Mouse (Mus musculus) CH12.LX (cell line): ENCODE results near the gene Tfap4. TPM values are rescaled to one million over a fixed set of nuclear protein-coding genes. Genes with fewer than 3 reads are reported as not detected.

ENCODE experiments used
- DNase-seq: peaks from one replicate; pipeline ENCODE4 v3.0.0-alpha.2; 2013; ENCODE audit errors: extremely low read depth
- H3K27ac ChIP-seq: 2 replicates; pipeline ENCODE4 v1.5.1; 2012; ENCODE audit warnings: low read depth, mild to moderate bottlenecking, control low read depth, moderate library complexity; ENCODE audit not compliant: insufficient read depth
- H3K27me3 ChIP-seq: replicated peaks from 2 replicates; pipeline ENCODE3; 2012; ENCODE audit warnings: inconsistent platforms
- H3K36me3 ChIP-seq, 2 experiments: replicated peaks in 1 of 2; 2 replicates each; pipeline versions ENCODE3 to v1.6.1; 2012; ENCODE audit warnings: inconsistent platforms in 1 of 2, low read length in 1 of 2, mild to moderate bottlenecking in 1 of 2, mixed read lengths in 1 of 2, moderate library complexity in 1 of 2; ENCODE audit not compliant: control insufficient read depth in 1 of 2, insufficient read depth in 1 of 2
- H3K4me1 ChIP-seq, 2 experiments: 2 replicates each; pipeline ENCODE4 v1.6.1; 2012; ENCODE audit warnings: inconsistent platforms in 1 of 2, moderate library complexity in 1 of 2; ENCODE audit not compliant: insufficient read depth in 2 of 2, control insufficient read depth in 1 of 2
- H3K4me2 ChIP-seq: 2 replicates; pipeline ENCODE4 v1.6.1; 2012; ENCODE audit warnings: low read depth, mild to moderate bottlenecking, control low read depth; ENCODE audit not compliant: poor library complexity, insufficient read depth, severe bottlenecking
- H3K4me3 ChIP-seq, 3 experiments: fragments of 150-350 bp in 1 of 3; sonication (generic) in 1 of 3; replicated peaks in 1 of 3; 2 replicates each; pipeline versions ENCODE3 to v1.5.1; 2011 to 2012; ENCODE audit warnings: low read depth in 2 of 3, low read length in 2 of 3, mild to moderate bottlenecking in 2 of 3, moderate library complexity in 2 of 3, control low read depth in 1 of 3, improper control_type of control experiment in 1 of 3, inconsistent platforms in 1 of 3, mixed read lengths in 1 of 3; ENCODE audit not compliant: poor library complexity in 1 of 3
- H3K79me2 ChIP-seq: replicated peaks from 2 replicates; pipeline ENCODE4 v1.6.1; 2012; ENCODE audit warnings: mild to moderate bottlenecking, moderate library complexity; ENCODE audit not compliant: control insufficient read depth, poor library complexity, insufficient read depth, severe bottlenecking; ENCODE audit errors: extremely low read depth
- H3K9ac ChIP-seq: 2 replicates; pipeline ENCODE4 v1.6.1; 2012; ENCODE audit warnings: low read depth, mild to moderate bottlenecking, control low read depth, moderate library complexity; ENCODE audit not compliant: insufficient read depth
- H3K9me3 ChIP-seq: replicated peaks from 2 replicates; pipeline ENCODE3; 2012; ENCODE audit warnings: low read length, inconsistent platforms, mixed read lengths
- BHLHE40 ChIP-seq: IDR thresholded peaks from 2 replicates; pipeline ENCODE4 v1.6.1; 2011; ENCODE audit warnings: mild to moderate bottlenecking, low read depth, low read length, improper control_type of control experiment
- CHD1 ChIP-seq: IDR thresholded peaks from 2 replicates; pipeline ENCODE4 v1.6.1; 2012; ENCODE audit warnings: low read depth, low read length, improper control_type of control experiment, inconsistent platforms
- CHD2 ChIP-seq: IDR thresholded peaks from 2 replicates; pipeline ENCODE4 v1.6.1; 2011; ENCODE audit warnings: low read length, improper control_type of control experiment
- CTCF ChIP-seq, 2 experiments: IDR thresholded peaks in 1 of 2; conservative IDR thresholded peaks in 1 of 2; 2 replicates each; pipeline ENCODE4 v1.5.1; 2011 to 2012; ENCODE audit warnings: low read depth in 2 of 2, low read length in 2 of 2, improper control_type of control experiment in 1 of 2, inconsistent platforms in 1 of 2, mild to moderate bottlenecking in 1 of 2, moderate library complexity in 1 of 2
- E2F4 ChIP-seq: IDR thresholded peaks from 2 replicates; pipeline ENCODE4 v1.6.1; 2011; ENCODE audit warnings: low read depth, low read length, improper control_type of control experiment; ENCODE audit not compliant: insufficient replicate concordance
- ELF1 ChIP-seq: IDR thresholded peaks from 2 replicates; pipeline ENCODE4 v1.6.1; 2014; ENCODE audit warnings: low read depth, mild to moderate bottlenecking, inconsistent platforms, low read length, improper control_type of control experiment
- ETS1 ChIP-seq: conservative IDR thresholded peaks from 2 replicates; pipeline ENCODE4 v1.6.1; 2012; ENCODE audit warnings: low read depth, mild to moderate bottlenecking, inconsistent platforms, low read length, improper control_type of control experiment, moderate library complexity
- HCFC1 ChIP-seq: IDR thresholded peaks from 2 replicates; pipeline ENCODE4 v1.6.1; 2012; ENCODE audit warnings: low read depth, mild to moderate bottlenecking, inconsistent platforms, low read length, improper control_type of control experiment
- JUN ChIP-seq: IDR thresholded peaks from 2 replicates; pipeline ENCODE4 v1.6.1; 2011; ENCODE audit warnings: low read depth, mild to moderate bottlenecking, low read length, improper control_type of control experiment, moderate library complexity; ENCODE audit not compliant: insufficient read depth
- JUND ChIP-seq: conservative IDR thresholded peaks from 2 replicates; pipeline ENCODE4 v1.6.1; 2011; ENCODE audit warnings: low read depth, low read length, improper control_type of control experiment
- KAT2A ChIP-seq: IDR thresholded peaks from 2 replicates; pipeline ENCODE4 v1.6.1; 2012; ENCODE audit warnings: low read length, improper control_type of control experiment, inconsistent platforms; ENCODE audit not compliant: insufficient replicate concordance
- MAFK ChIP-seq: IDR thresholded peaks from 2 replicates; pipeline ENCODE4 v1.6.1; 2011; ENCODE audit warnings: low read length, improper control_type of control experiment; ENCODE audit not compliant: insufficient replicate concordance
- MAX ChIP-seq: IDR thresholded peaks from 2 replicates; pipeline ENCODE4 v1.6.1; 2011; ENCODE audit warnings: low read length, improper control_type of control experiment
- MAZ ChIP-seq: IDR thresholded peaks from 2 replicates; pipeline ENCODE4 v1.6.1; 2012; ENCODE audit warnings: low read depth, mild to moderate bottlenecking, inconsistent platforms, low read length, improper control_type of control experiment, moderate library complexity
- MEF2A ChIP-seq: IDR thresholded peaks from 2 replicates; pipeline ENCODE4 v1.6.1; 2014; ENCODE audit warnings: low read depth, mild to moderate bottlenecking, inconsistent platforms, low read length, improper control_type of control experiment, borderline replicate concordance
- MXI1 ChIP-seq: IDR thresholded peaks from 2 replicates; pipeline ENCODE4 v1.6.1; 2011; ENCODE audit warnings: mild to moderate bottlenecking, low read depth, low read length, improper control_type of control experiment
- NRF1 ChIP-seq: IDR thresholded peaks from 2 replicates; pipeline ENCODE4 v1.6.1; 2014; ENCODE audit warnings: low read depth, mild to moderate bottlenecking, inconsistent platforms, low read length, improper control_type of control experiment, moderate library complexity
- PAX5 ChIP-seq: IDR thresholded peaks from 2 replicates; pipeline ENCODE4 v1.6.1; 2012; ENCODE audit warnings: low read length, inconsistent platforms, mixed read lengths
- POLR2A ChIP-seq: IDR thresholded peaks from 2 replicates; pipeline ENCODE4 v1.6.1; 2011; ENCODE audit warnings: low read depth, mild to moderate bottlenecking, improper control_type of control experiment, low read length
- POLR2AphosphoS2 ChIP-seq: IDR thresholded peaks from 2 replicates; pipeline ENCODE4 v1.6.1; 2011; ENCODE audit warnings: low read depth, low read length, improper control_type of control experiment
- RAD21 ChIP-seq: IDR thresholded peaks from 2 replicates; pipeline ENCODE4 v1.6.1; 2011; ENCODE audit warnings: low read depth, mild to moderate bottlenecking, low read length, improper control_type of control experiment, moderate library complexity
- RCOR1 ChIP-seq: conservative IDR thresholded peaks from 2 replicates; pipeline ENCODE4 v1.6.1; 2012; ENCODE audit warnings: low read depth, mild to moderate bottlenecking, inconsistent platforms, low read length, improper control_type of control experiment
- SMC3 ChIP-seq: IDR thresholded peaks from 2 replicates; pipeline ENCODE4 v1.6.1; 2011; ENCODE audit warnings: low read depth, low read length, improper control_type of control experiment
- TBP ChIP-seq: conservative IDR thresholded peaks from 2 replicates; pipeline ENCODE4 v1.6.1; 2011; ENCODE audit warnings: low read depth, low read length, improper control_type of control experiment
- UBTF ChIP-seq: IDR thresholded peaks from 2 replicates; pipeline ENCODE4 v1.6.1; 2012; ENCODE audit warnings: low read depth, mild to moderate bottlenecking, inconsistent platforms, low read length, improper control_type of control experiment, moderate library complexity
- ZMIZ1 ChIP-seq: IDR thresholded peaks from 2 replicates; pipeline ENCODE4 v1.6.1; 2012; ENCODE audit warnings: low read depth, mild to moderate bottlenecking, inconsistent platforms, low read length, improper control_type of control experiment
- dilution Hi-C: fragments of 300-500 bp; cut with MboI; formaldehyde crosslinking; loops from 2 replicates; pipeline ENCODE4 v1.14.3; 2020; ENCODE audit warnings: low sequenced_read_pairs; ENCODE audit not compliant: extremely low pct_unique_long_range_greater_than_20kb, extremely low pct_ligation_motif_present
- in situ Hi-C: fragments of 300-500 bp; cut with MboI; formaldehyde crosslinking; loops from 3 replicates; pipeline ENCODE4 v1.14.3; 2019; ENCODE audit warnings: low sequenced_read_pairs, low pct_ligation_motif_present, low pct_unique_long_range_greater_than_20kb, mixed read lengths
- polyA plus RNA-seq: library from polyadenylated mRNA; unstranded; fragments of >175 nt; gene quantifications from 2 replicates; pipeline ENCODE4 v1.2.1, GENCODE M21; 2012; ENCODE audit warnings: low read depth; ENCODE audit not compliant: insufficient read length
- total RNA-seq, 2 experiments: library from RNA; depleted of rRNA; stranded (reverse); fragments of 300-350 nt in 1 of 2; fragments of >200 nt in 1 of 2; gene quantifications; 2 replicates each; pipeline ENCODE4 v1.2.3; 2012 to 2014

The Tfap4 gene
- total and polyA plus RNA-seq, 3 experiments = 23.5 to 43.3 (median 24.0) TPM

- no peak for DNase-seq
- H3K79me2 ChIP-seq = no peaks in the 10 kb centered on the region
- H3K36me3 ChIP-seq = peaks cover 0 to 7% of the 10 kb centered on the region in 2 experiments
- peaks cover 5 to 7% of the 10 kb centered on the region in 2 experiments; a peak in 3 of 4 replicates for H3K4me1 ChIP-seq
- H3K27me3 ChIP-seq = no peaks in the 10 kb centered on the region
- no peak overlapping the region for H3K4me3 ChIP-seq
- H3K27ac ChIP-seq = no peak overlapping the region
- TF ChIP-seq HCFC1 (no peak), POLR2AphosphoS2 (no peak), KAT2A (no peak), POLR2A (no peak), CHD1 (no peak), ZMIZ1 (no peak), BHLHE40 (no peak), TBP (no peak), ETS1 (no peak), MXI1 (no peak), MAX (no peak), UBTF (no peak), JUN (no peak), PAX5 (no peak), CHD2 (no peak), RCOR1 (no peak), NRF1 (no peak), CTCF (conservative IDR thresholded peaks at IDR 0.05 in 1 of 2, IDR thresholded peaks at IDR 0.05 in 1 of 2; ENCODE audit: low read depth in 2 of 2, low read length in 2 of 2) (no peak), ELF1 (no peak), SMC3 (no peak)
- dilution Hi-C loops (no loop called here), in situ Hi-C loops (no loop called here)
- H3K9me3 ChIP-seq = no peaks in the 10 kb centered on the region
- H3K4me2 ChIP-seq = no peak overlapping the region
- H3K9ac ChIP-seq = no peak overlapping the region
These were observed 44.7 kb upstream of the Tfap4 start for GRCm38 (mm10) chr16:4604293-4604837.

GRCm38 (mm10) chr16:4603453-4603837 is 43.8 kb upstream of the Tfap4 start:
- Histone ChIP-seq H3K9ac (no peak overlapping the region), H3K4me2 (no peak overlapping the region), H3K27ac (no peak overlapping the region), H3K79me2 (no peaks in the 10 kb centered on the region), H3K4me3 (no peak overlapping the region), H3K36me3 (peaks cover 0 to under 1% of the 10 kb centered on the region in 2 experiments), H3K9me3 (no peaks in the 10 kb centered on the region), H3K4me1 (peaks cover 8 to 14% of the 10 kb centered on the region in 2 experiments; a peak in 3 of 4 replicates), H3K27me3 (no peaks in the 10 kb centered on the region)
- no peak for DNase-seq
- in situ Hi-C loops (no loop called here), dilution Hi-C loops (no loop called here)
- no peak for TF ChIP-seq ELF1
- TF ChIP-seq TBP = no peak
- TF ChIP-seq MEF2A = no peak
- TF ChIP-seq RAD21 = no peak
- TF ChIP-seq JUND = no peak
- no peak for TF ChIP-seq MAFK
- TF ChIP-seq PAX5 = no peak
- no peak for TF ChIP-seq E2F4
- TF ChIP-seq MAZ = no peak
- TF ChIP-seq SMC3 = no peak
